Mouse (Mus musculus) ES-E14 (cell line): ENCODE results near the gene Gtpbp2.

ENCODE experiments used
- HCFC1 ChIP-seq: IDR thresholded peaks from 2 replicates; pipeline ENCODE4 v1.6.1; 2012; ENCODE audit warnings: low read length, inconsistent platforms, borderline replicate concordance; ENCODE audit not compliant: insufficient read depth
- ZC3H11A ChIP-seq: IDR thresholded peaks from 2 replicates; pipeline ENCODE4 v1.6.1; 2012; ENCODE audit warnings: low read depth, mild to moderate bottlenecking, inconsistent platforms, low read length, borderline replicate concordance

GRCm38 (mm10) chr17:46119641-46120040, 41.2 kb upstream of the Gtpbp2 start:
- TF ChIP-seq HCFC1 (no peak), ZC3H11A (no peak)
